Mouse (Mus musculus) layer of hippocampus, adult 11-12 months (tissue): ENCODE results near the gene Aldob.
A peak's percentile ranks its signal among the peaks of the same experiment; 100 is the strongest.

Source experiments
- DNase-seq: peaks from one replicate; pipeline ENCODE4 v3.0.0; 2022; ENCODE audit warnings: low spot score

Gene Aldob

GRCm38 (mm10) chr4:49549383-49549782 is at the start of gene Aldob:
Gene Aldob, minus strand, starts transcription at chr4:49549546.
- DNase-seq: no peak

- DNase-seq: peak; percentile 72
Measured at GRCm38 (mm10) chr4:49597183-49598100, 48.1 kb upstream of the Aldob start, which contains the start of gene Tmem246. Gene Tmem246, minus strand, starts transcription at chr4:49597876.

- DNase-seq: no peak
Measured at GRCm38 (mm10) chr4:49596846-49597182, 47.5 kb upstream of the Aldob start.

- no peak for DNase-seq
Measured at GRCm38 (mm10) chr4:49590152-49590551, 40.8 kb upstream of the Aldob start.

- DNase-seq: no peak
Measured at GRCm38 (mm10) chr4:49586811-49587210, 37.5 kb upstream of the Aldob start.

- peak; percentile 29 for DNase-seq
Measured at GRCm38 (mm10) chr4:49585524-49586101, 36.3 kb upstream of the Aldob start.

- no peak for DNase-seq
Measured at GRCm38 (mm10) chr4:49583965-49584831, 34.9 kb upstream of the Aldob start.

- no peak for DNase-seq
Measured at GRCm38 (mm10) chr4:49581256-49581655, 31.9 kb upstream of the Aldob start.

- DNase-seq: no peak
Measured at GRCm38 (mm10) chr4:49572194-49572593, 22.8 kb upstream of the Aldob start.

- peak; percentile 85 for DNase-seq
Measured at GRCm38 (mm10) chr4:49567613-49568012, 18.3 kb upstream of the Aldob start.

- DNase-seq: peak; percentile 49
Measured at GRCm38 (mm10) chr4:49559915-49560772, 10.8 kb upstream of the Aldob start.

- DNase-seq: no peak
Measured at GRCm38 (mm10) chr4:49558181-49558580, 8.8 kb upstream of the Aldob start.

GRCm38 (mm10) chr4:49557375-49557774 is 8.0 kb upstream of the Aldob start:
- DNase-seq: no peak

- DNase-seq: no peak
Measured at GRCm38 (mm10) chr4:49553380-49553779, 4.0 kb upstream of the Aldob start.

GRCm38 (mm10) chr4:49547544-49548219 is 1.7 kb downstream of the Aldob start:
- no peak for DNase-seq

GRCm38 (mm10) chr4:49546873-49547543 is 2.3 kb downstream of the Aldob start:
- no peak for DNase-seq

- DNase-seq: no peak
Measured at GRCm38 (mm10) chr4:49546026-49546425, 3.3 kb downstream of the Aldob start.

- DNase-seq: no peak
Measured at GRCm38 (mm10) chr4:49540966-49541365, 8.4 kb downstream of the Aldob start.

GRCm38 (mm10) chr4:49539665-49540064 is 9.7 kb downstream of the Aldob start:
- no peak for DNase-seq

GRCm38 (mm10) chr4:49536671-49537070 is 12.7 kb downstream of the Aldob start:
- DNase-seq: no peak
